Mouse (Mus musculus) embryonic facial prominence, embryonic 11.5 days (tissue): ENCODE data around the gene Gm11114. TPM values are rescaled to one million over a fixed set of nuclear protein-coding genes. Genes with fewer than 3 reads are reported as not detected.

Experiments
- ATAC-seq: fragments of 200-750 bp; cut with Nextera tagmentation; replicated peaks from 2 replicates; pipeline ENCODE4 v1.8.0; 2017; ENCODE audit warnings: low read depth; ENCODE audit not compliant: insufficient number of reproducible peaks, low FRiP score, low TSS enrichment
- DNase-seq: peaks from one replicate; pipeline ENCODE4 v3.0.0-alpha.2; 2015; ENCODE audit warnings: low spot score
- H3K27ac ChIP-seq: fragments of 300-500 bp; sonication (generic); replicated peaks from 2 replicates; pipeline ENCODE4 v1.5.1; 2014; ENCODE audit warnings: mild to moderate bottlenecking, low read depth, low read length, control low read depth
- H3K27me3 ChIP-seq: fragments of 300-500 bp; sonication (generic); 2 replicates; pipeline ENCODE4 v1.6.1; 2014; ENCODE audit warnings: mild to moderate bottlenecking, low read length, moderate library complexity, mixed read lengths; ENCODE audit not compliant: control insufficient read depth, insufficient read depth
- H3K36me3 ChIP-seq: fragments of 300-500 bp; sonication (generic); replicated peaks from 2 replicates; pipeline ENCODE4 v1.6.1; 2014; ENCODE audit warnings: low read depth, mild to moderate bottlenecking, low read length, moderate library complexity, mixed read lengths; ENCODE audit not compliant: control insufficient read depth, insufficient read depth
- H3K4me1 ChIP-seq: fragments of 300-500 bp; sonication (generic); 2 replicates; pipeline ENCODE4 v1.6.1; 2014; ENCODE audit warnings: low read length, mixed read lengths; ENCODE audit not compliant: control insufficient read depth, insufficient read depth
- H3K4me2 ChIP-seq: fragments of 300-500 bp; sonication (generic); 2 replicates; pipeline ENCODE4 v1.6.1; 2014; ENCODE audit warnings: low read depth, mild to moderate bottlenecking, control low read depth, low read length, moderate library complexity
- H3K4me3 ChIP-seq: fragments of 300-500 bp; sonication (generic); 2 replicates; pipeline ENCODE4 v1.5.1; 2014; ENCODE audit warnings: low read depth, low read length, control low read depth
- H3K9ac ChIP-seq: fragments of 300-500 bp; sonication (generic); replicated peaks from 2 replicates; pipeline ENCODE4 v1.6.1; 2014; ENCODE audit warnings: mild to moderate bottlenecking, control low read depth, low read length
- H3K9me3 ChIP-seq: fragments of 300-500 bp; sonication (generic); replicated peaks from 2 replicates; pipeline ENCODE4 v1.6.1; 2016; ENCODE audit warnings: mild to moderate bottlenecking, low read length, inconsistent platforms, mixed read lengths; ENCODE audit not compliant: control insufficient read depth
- WGBS: fragments of 180-500 bp; shearing (Covaris S2); extraction: QIAGEN DNeasy Blood & Tissue Kit; methylation state at CpG from one replicate; pipeline ENCODE4 v1.1.7; 2014; 5-methylcytosine and 5-hydroxymethylcytosine counted together
- polyA plus RNA-seq: library from polyadenylated mRNA; unstranded; fragments of >200 nt; fragmentation: Nextera tagmentation; extraction: Ambion mirVana; gene quantifications from 2 replicates; pipeline ENCODE4 v1.2.1, GENCODE M21; 2014

Gm11114 gene
- polyA plus RNA-seq: not detected in 2 replicates

- ATAC-seq (no peak), DNase-seq (no peak)
- H3K36me3 ChIP-seq: no peaks in the 10 kb centered on the region
- no peaks in the 10 kb centered on the region for H3K4me1 ChIP-seq
- no peak within 1 kb of the TSS for H3K27ac ChIP-seq
- H3K9me3 ChIP-seq: no peaks in the 10 kb centered on the region
- no peak within 1 kb of the TSS for H3K4me3 ChIP-seq
- no peak within 1 kb of the TSS for H3K4me2 ChIP-seq
- WGBS: 91% methylated on average over 6 of the region's 6 CpGs
- H3K9ac ChIP-seq: no peak within 1 kb of the TSS
- H3K27me3 ChIP-seq: no peaks in the 10 kb centered on the region
Measured at GRCm38 (mm10) chr9:85312473-85312872, at the start of gene Gm11114. TSS of gene Gm11114 (plus strand) at chr9:85312773.

DNA sequence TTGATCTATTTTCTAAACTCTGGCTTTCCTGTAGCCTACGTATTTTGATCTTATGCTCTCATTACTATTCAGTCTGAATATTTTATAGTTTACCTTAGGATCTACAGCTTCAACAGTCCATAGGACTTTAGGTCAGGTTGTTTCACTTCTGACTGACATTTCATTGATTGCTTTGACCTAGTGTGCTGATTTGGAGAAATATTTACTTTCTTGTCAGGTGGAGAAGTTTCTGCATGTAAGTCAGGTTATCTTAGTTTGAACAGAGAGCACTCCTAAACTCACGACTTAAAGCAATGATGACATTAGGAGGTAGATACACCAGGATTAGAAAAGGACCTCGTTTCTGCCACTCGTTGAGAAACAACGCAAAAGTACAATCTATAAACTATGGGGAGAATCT is 45.7 kb upstream of the Gm11114 start:
- no peaks in the 10 kb centered on the region for H3K36me3 ChIP-seq
- H3K27me3 ChIP-seq: no peaks in the 10 kb centered on the region
- H3K27ac ChIP-seq: no peak overlapping the region
- no peak overlapping the region for H3K9ac ChIP-seq
- no peak overlapping the region for H3K4me2 ChIP-seq
- DNase-seq (no peak), ATAC-seq (no peak)
- 89% methylated on average over 5 of the region's 5 CpGs for WGBS
- H3K4me1 ChIP-seq: no peaks in the 10 kb centered on the region
- H3K4me3 ChIP-seq: no peak overlapping the region
- H3K9me3 ChIP-seq: no peaks in the 10 kb centered on the region

DNA sequence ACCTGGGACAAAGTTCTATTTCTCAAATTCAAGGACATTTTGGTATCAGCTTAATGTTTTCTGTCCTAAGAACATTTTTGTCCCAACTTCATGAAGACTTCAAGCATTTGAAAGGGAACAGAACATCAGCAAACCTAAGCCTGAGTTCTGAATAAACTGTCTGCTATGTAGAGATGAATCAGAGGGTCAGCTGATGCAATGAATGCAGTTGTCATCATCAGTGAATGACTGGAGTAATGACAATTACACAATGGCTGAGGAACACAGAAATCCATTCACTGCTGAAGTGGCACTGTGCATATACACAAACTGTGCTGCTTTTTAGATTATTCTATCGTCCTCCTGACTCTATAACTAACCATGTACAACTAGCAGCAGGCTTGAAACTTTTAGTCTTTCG is 38.5 kb upstream of the Gm11114 start:
- Histone ChIP-seq H3K4me3 (no peak overlapping the region), H3K27ac (no peak overlapping the region), H3K36me3 (no peaks in the 10 kb centered on the region), H3K4me2 (no peak overlapping the region), H3K9ac (no peak overlapping the region), H3K9me3 (no peaks in the 10 kb centered on the region), H3K27me3 (no peaks in the 10 kb centered on the region), H3K4me1 (no peaks in the 10 kb centered on the region)
- DNase-seq (no peak), ATAC-seq (no peak)
- 87% methylated on average over 2 of the region's 2 CpGs for WGBS

DNA sequence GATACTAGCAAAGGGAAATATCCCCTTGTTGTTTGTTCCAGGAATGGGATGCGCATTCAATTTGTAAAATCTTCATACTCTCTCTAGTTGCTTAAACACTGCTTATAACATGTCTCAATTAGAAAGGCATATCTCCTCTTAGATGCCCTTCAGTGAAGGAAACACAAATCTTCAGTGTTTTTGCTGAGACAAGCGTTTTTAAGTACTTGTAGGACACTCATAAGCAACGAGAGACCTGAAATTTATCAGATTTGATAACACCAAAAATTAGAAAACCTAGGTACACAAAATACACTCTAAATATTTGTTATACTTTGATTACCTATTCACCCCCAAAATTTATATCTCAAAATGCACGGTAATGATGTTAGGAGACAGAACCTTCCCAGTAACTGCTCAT is 9.7 kb upstream of the Gm11114 start:
- H3K27me3 ChIP-seq: no peaks in the 10 kb centered on the region
- H3K36me3 ChIP-seq: no peaks in the 10 kb centered on the region
- H3K4me1 ChIP-seq: no peaks in the 10 kb centered on the region
- H3K4me2 ChIP-seq: no peak overlapping the region
- H3K27ac ChIP-seq: no peak overlapping the region
- no peak overlapping the region for H3K4me3 ChIP-seq
- H3K9ac ChIP-seq: no peak overlapping the region
- H3K9me3 ChIP-seq: no peaks in the 10 kb centered on the region
- WGBS: 79% methylated on average over 4 of the region's 4 CpGs
- no peak for ATAC-seq
- no peak for DNase-seq

GRCm38 (mm10) chr9:85303378-85303777 is 9.2 kb upstream of the Gm11114 start:
- Histone ChIP-seq H3K9ac (no peak overlapping the region), H3K27ac (no peak overlapping the region), H3K4me1 (no peaks in the 10 kb centered on the region), H3K4me2 (no peak overlapping the region), H3K9me3 (no peaks in the 10 kb centered on the region), H3K27me3 (no peaks in the 10 kb centered on the region), H3K36me3 (no peaks in the 10 kb centered on the region), H3K4me3 (no peak overlapping the region)
- ATAC-seq (no peak), DNase-seq (no peak)
- WGBS: 77% methylated on average over 3 of the region's 3 CpGs

DNA sequence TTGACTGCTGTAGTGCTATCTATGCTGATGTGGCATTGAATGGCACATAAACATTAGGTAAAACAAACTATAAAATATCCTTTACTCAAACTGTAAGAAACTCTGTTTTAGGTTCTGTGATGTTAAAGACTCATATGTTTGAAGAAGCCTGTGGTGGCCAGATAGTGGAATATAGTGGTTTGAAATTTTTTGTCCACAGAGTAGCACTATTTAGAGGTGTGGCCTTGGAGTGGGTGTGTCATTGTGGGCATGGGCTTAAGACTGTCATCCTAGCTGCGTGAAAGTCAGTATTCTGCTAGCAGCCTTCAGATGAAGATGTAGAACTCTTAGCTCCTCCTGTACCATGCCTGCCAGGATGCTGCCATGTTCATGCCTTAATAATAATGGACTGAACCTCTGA is 3.5 kb downstream of the Gm11114 start:
- no peak for DNase-seq
- no peak for ATAC-seq
- no peak overlapping the region for H3K4me3 ChIP-seq
- no peak overlapping the region for H3K27ac ChIP-seq
- no peaks in the 10 kb centered on the region for H3K9me3 ChIP-seq
- 41% methylated on average over 1 of the region's 1 CpGs for WGBS
- no peaks in the 10 kb centered on the region for H3K36me3 ChIP-seq
- H3K4me1 ChIP-seq: no peaks in the 10 kb centered on the region
- no peak overlapping the region for H3K9ac ChIP-seq
- no peak overlapping the region for H3K4me2 ChIP-seq
- no peaks in the 10 kb centered on the region for H3K27me3 ChIP-seq

GRCm38 (mm10) chr9:85320167-85320951 is 7.8 kb downstream of the Gm11114 start:
- Histone ChIP-seq H3K9ac (no peak overlapping the region), H3K4me2 (no peak overlapping the region), H3K9me3 (no peaks in the 10 kb centered on the region), H3K4me1 (no peaks in the 10 kb centered on the region), H3K4me3 (no peak overlapping the region), H3K27ac (no peak overlapping the region), H3K36me3 (no peaks in the 10 kb centered on the region), H3K27me3 (no peaks in the 10 kb centered on the region)
- no peak for ATAC-seq
- no peak for DNase-seq
- 61% methylated on average over 8 of the region's 8 CpGs for WGBS

DNA sequence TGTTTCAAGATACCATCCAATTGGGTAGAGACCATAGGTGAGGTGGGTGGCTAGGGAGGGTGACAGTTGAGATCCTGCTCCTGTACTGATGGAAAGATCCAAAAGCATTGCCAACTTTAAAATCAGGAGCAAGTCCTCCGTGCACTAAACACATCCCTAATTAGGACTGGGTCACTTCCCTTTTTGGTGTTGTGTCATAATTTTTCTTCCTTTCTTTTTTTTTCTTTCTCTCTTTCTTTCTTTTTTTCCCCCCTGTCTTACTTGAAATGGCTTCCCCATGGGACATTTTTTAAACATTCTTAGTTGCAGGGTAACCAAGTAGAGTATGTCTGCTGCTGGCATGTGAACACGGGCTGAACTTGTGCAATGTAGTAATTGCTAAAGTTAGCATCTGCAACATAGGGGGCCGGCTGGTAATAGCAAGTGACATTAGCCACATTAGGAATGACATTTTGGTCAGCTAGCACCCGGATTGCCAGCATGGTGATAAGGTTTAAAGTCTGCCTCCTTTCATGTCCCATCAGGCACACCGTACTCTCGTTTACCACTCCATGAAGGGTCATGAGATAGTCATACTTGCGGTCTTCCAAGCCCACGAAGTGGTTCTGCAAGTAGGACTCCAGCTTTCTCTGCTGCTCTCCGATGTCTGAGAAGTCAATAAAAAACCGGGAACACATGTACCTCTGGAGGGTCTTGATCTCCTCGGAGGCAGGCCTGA is 11.7 kb downstream of the Gm11114 start:
- Histone ChIP-seq H3K27ac (no peak overlapping the region), H3K4me1 (no peaks in the 10 kb centered on the region), H3K4me2 (no peak overlapping the region), H3K4me3 (no peak overlapping the region), H3K27me3 (peaks cover 5% of the 10 kb centered on the region; the same call in 1 of the 2 replicates), H3K36me3 (no peaks in the 10 kb centered on the region), H3K9ac (no peak overlapping the region), H3K9me3 (no peaks in the 10 kb centered on the region)
- DNase-seq: no peak
- ATAC-seq: no peak
- 87% methylated on average over 11 of the region's 11 CpGs for WGBS
